Mouse (Mus musculus) E14TG2a.4 (cell line): ENCODE data around the gene Adgrg1.

ENCODE experiments used
- H3K27me3 ChIP-seq: 2 replicates; pipeline ENCODE4 v1.6.1; 2014; ENCODE audit warnings: low read length, control low read depth; ENCODE audit not compliant: insufficient read depth
- H3K36me3 ChIP-seq: 2 replicates; pipeline ENCODE4 v1.6.1; 2014; ENCODE audit warnings: low read length, control low read depth; ENCODE audit not compliant: insufficient read depth
- H3K4me1 ChIP-seq: replicated peaks from 2 replicates; pipeline ENCODE4 v1.6.1; 2014; ENCODE audit warnings: low read depth, low read length, control low read depth
- H3K4me3 ChIP-seq: replicated peaks from 2 replicates; pipeline ENCODE4 v1.5.1; 2014; ENCODE audit warnings: mild to moderate bottlenecking, low read length
- H3K9me3 ChIP-seq: 2 replicates; pipeline ENCODE4 v1.6.1; 2014; ENCODE audit warnings: low read length, control low read depth
- CTCF ChIP-seq: conservative IDR thresholded peaks from 2 replicates; pipeline ENCODE4 v1.5.1; 2014; ENCODE audit warnings: low read length
- NANOG ChIP-seq: IDR thresholded peaks from 2 replicates; pipeline ENCODE4 v1.6.1; 2014; ENCODE audit warnings: borderline replicate concordance, low read length, mixed read lengths
- POU5F1 ChIP-seq: IDR thresholded peaks from 2 replicates; pipeline ENCODE4 v1.6.1; 2014; ENCODE audit warnings: low read length, borderline replicate concordance

Gene Adgrg1

GRCm38 (mm10) chr8:94974467-94975165, at the start of gene Adgrg1:
Gene Adgrg1, plus strand, starts transcription at chr8:94974751.
- no peak within 1 kb of the TSS for H3K4me3 ChIP-seq
- no peaks in the 10 kb centered on the region for H3K9me3 ChIP-seq
- peaks cover 36% of the 10 kb centered on the region for H3K27me3 ChIP-seq
- H3K36me3 ChIP-seq: no peaks in the 10 kb centered on the region
- H3K4me1 ChIP-seq: peaks cover 52% of the 10 kb centered on the region
- TF ChIP-seq NANOG (no peak), CTCF (no peak), POU5F1 (no peak)

- H3K9me3 ChIP-seq: no peaks in the 10 kb centered on the region
- TF ChIP-seq CTCF: no peak
- no peak for TF ChIP-seq POU5F1
- TF ChIP-seq NANOG: no peak
- no peak overlapping the region for H3K4me3 ChIP-seq
- peaks cover 9% of the 10 kb centered on the region for H3K27me3 ChIP-seq
- no peaks in the 10 kb centered on the region for H3K36me3 ChIP-seq
- peaks cover 16% of the 10 kb centered on the region for H3K4me1 ChIP-seq
Measured at GRCm38 (mm10) chr8:94928227-94928626, 46.3 kb upstream of the Adgrg1 start.

- H3K9me3 ChIP-seq: no peaks in the 10 kb centered on the region
- peaks cover 3% of the 10 kb centered on the region; the same call in 1 of the 2 replicates for H3K27me3 ChIP-seq
- TF ChIP-seq CTCF (no peak), NANOG (no peak), POU5F1 (no peak)
- no peaks in the 10 kb centered on the region for H3K36me3 ChIP-seq
- no peak overlapping the region for H3K4me3 ChIP-seq
- 0 out of 2 replicates have a peak, but pooled peaks cover 3% of the 10 kb centered on the region for H3K4me1 ChIP-seq
Measured at GRCm38 (mm10) chr8:94933918-94934317, 40.6 kb upstream of the Adgrg1 start.

- Histone ChIP-seq H3K9me3 (no peaks in the 10 kb centered on the region), H3K4me1 (0 out of 2 replicates have a peak, but pooled peaks cover 3% of the 10 kb centered on the region), H3K27me3 (peaks cover 3% of the 10 kb centered on the region; the same call in 1 of the 2 replicates), H3K4me3 (no peak overlapping the region), H3K36me3 (no peaks in the 10 kb centered on the region)
- TF ChIP-seq POU5F1 (no peak), NANOG (no peak), CTCF (no peak)
Measured at GRCm38 (mm10) chr8:94935172-94935571, 39.4 kb upstream of the Adgrg1 start.

- TF ChIP-seq POU5F1 (no peak), CTCF (peak; percentile 96), NANOG (no peak)
- Histone ChIP-seq H3K9me3 (no peaks in the 10 kb centered on the region), H3K27me3 (peaks cover 9% of the 10 kb centered on the region), H3K36me3 (no peaks in the 10 kb centered on the region), H3K4me1 (peaks cover 20% of the 10 kb centered on the region), H3K4me3 (no peak overlapping the region)
Measured at GRCm38 (mm10) chr8:94942566-94942965, 32.0 kb upstream of the Adgrg1 start.

- peaks cover 8% of the 10 kb centered on the region for H3K27me3 ChIP-seq
- H3K36me3 ChIP-seq: no peaks in the 10 kb centered on the region
- H3K4me1 ChIP-seq: peaks cover 25% of the 10 kb centered on the region
- H3K4me3 ChIP-seq: no peak overlapping the region
- H3K9me3 ChIP-seq: no peaks in the 10 kb centered on the region
- no peak for TF ChIP-seq POU5F1
Measured at GRCm38 (mm10) chr8:94945185-94945584, 29.4 kb upstream of the Adgrg1 start.

- H3K4me3 ChIP-seq: no peak overlapping the region
- peaks cover 12% of the 10 kb centered on the region for H3K4me1 ChIP-seq
- peaks cover 8% of the 10 kb centered on the region for H3K27me3 ChIP-seq
- H3K36me3 ChIP-seq: no peaks in the 10 kb centered on the region
- TF ChIP-seq NANOG: no peak
- no peak for TF ChIP-seq CTCF
- no peak for TF ChIP-seq POU5F1
- no peaks in the 10 kb centered on the region for H3K9me3 ChIP-seq
Measured at GRCm38 (mm10) chr8:94948421-94948820, 26.1 kb upstream of the Adgrg1 start.

GRCm38 (mm10) chr8:94949010-94949409, 25.5 kb upstream of the Adgrg1 start:
- H3K27me3 ChIP-seq: peaks cover 8% of the 10 kb centered on the region
- no peaks in the 10 kb centered on the region for H3K9me3 ChIP-seq
- H3K4me3 ChIP-seq: no peak overlapping the region
- H3K4me1 ChIP-seq: peaks cover 8% of the 10 kb centered on the region
- no peaks in the 10 kb centered on the region for H3K36me3 ChIP-seq
- TF ChIP-seq CTCF (peak; percentile 51), NANOG (no peak)

GRCm38 (mm10) chr8:94950046-94950445, 24.5 kb upstream of the Adgrg1 start:
- peak; percentile 97 for TF ChIP-seq CTCF
- TF ChIP-seq POU5F1: no peak
- Histone ChIP-seq H3K36me3 (no peaks in the 10 kb centered on the region), H3K9me3 (no peaks in the 10 kb centered on the region), H3K4me1 (peaks cover 9% of the 10 kb centered on the region; the same call in 1 of the 2 replicates), H3K4me3 (no peak overlapping the region), H3K27me3 (peaks cover 8% of the 10 kb centered on the region)
